ENCODE assay signal across 13 mouse cellular contexts in the genomic region with DNA sequence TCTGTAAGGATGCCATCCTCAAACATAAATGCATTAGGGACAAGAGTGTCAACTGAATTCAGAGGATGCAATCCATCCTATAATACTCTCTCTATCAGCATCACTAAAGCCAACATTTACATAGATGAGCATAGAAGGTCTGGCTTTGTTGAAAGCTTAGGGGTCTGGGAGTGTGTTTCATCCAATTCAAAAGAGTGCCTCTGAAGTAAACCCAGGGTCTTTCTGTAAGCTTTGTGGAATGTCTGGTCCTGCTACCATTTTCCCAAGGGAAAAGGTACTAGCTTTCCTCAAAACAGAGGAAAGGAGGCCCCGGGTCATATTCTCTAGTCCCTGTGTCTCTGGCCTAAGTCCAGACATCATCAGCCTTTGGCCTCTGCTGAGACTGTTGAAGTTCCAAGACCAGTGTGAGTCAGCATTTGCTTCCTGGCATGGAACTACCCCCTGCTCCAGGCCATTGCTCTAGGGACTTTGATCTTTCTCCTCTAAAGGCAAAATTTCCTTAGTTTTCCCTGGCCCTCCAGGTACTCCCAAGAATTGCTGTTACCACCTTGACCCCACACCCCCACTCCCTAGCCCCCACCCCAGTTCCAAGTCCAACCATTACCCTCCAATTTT.
DNase-seq lines count a peak whose midpoint lies in the region; ATAC-seq lines count a peak whose summit lies in the region.
"Had no signal": no experiment of that assay in that cellular context is flagged by ENCODE, and none has a peak within 500 bp of the region (broad histone marks: within the 10 kb centered on the region; RNA-seq: fewer than 3 reads in every experiment).

No protein-coding gene starts in this region.

- peak; percentile 11 for DNase-seq in lung, postnatal 10 days
- DNase-seq in lung, postnatal 4 days = no peak
- peak; percentile 32 for DNase-seq in brain, adult 2 months (ENCODE audit: low read depth, low spot score)
- DNase-seq in skeletal muscle tissue, adult 2 months (ENCODE audit: low read depth, low spot score) = peak; percentile 75
- DNase-seq in limb, embryonic 10.5 days (ENCODE audit: low spot score) = no peak
- no peak for DNase-seq in right cerebral cortex, adult 18-20 months
- DNase-seq: embryo, embryonic 11 days; forebrain, postnatal 0 days; lung, postnatal 14 days; thymus, postnatal 14 days had no signal

- no peaks in the 10 kb centered on the region for H3K36me3 ChIP-seq in intestine, embryonic 15.5 days
- H3K36me3 ChIP-seq in forebrain, embryonic 13.5 days (ENCODE audit: poor library complexity, severe bottlenecking) = no peaks in the 10 kb centered on the region
- no peaks in the 10 kb centered on the region for H3K36me3 ChIP-seq in limb, embryonic 10.5 days
- H3K36me3 ChIP-seq: hindbrain, embryonic 13.5 days had no signal

- no peak overlapping the region for H3K4me2 ChIP-seq in intestine, embryonic 15.5 days (replicated peaks)
- no peak overlapping the region for H3K4me2 ChIP-seq in forebrain, embryonic 13.5 days
- H3K4me2 ChIP-seq: hindbrain, embryonic 13.5 days had no signal

- H3K4me1 ChIP-seq in intestine, embryonic 15.5 days (replicated peaks) = 0 out of 2 replicates have a peak, but pooled peaks cover 2% of the 10 kb centered on the region
- H3K4me1 ChIP-seq in forebrain, embryonic 13.5 days = peaks cover 4% of the 10 kb centered on the region; the same call in 1 of the 2 replicates
- peaks cover 14% of the 10 kb centered on the region for H3K4me1 ChIP-seq in limb, embryonic 10.5 days

- no peak overlapping the region for H3K4me3 ChIP-seq in intestine, embryonic 15.5 days (replicated peaks)
- no peak overlapping the region for H3K4me3 ChIP-seq in forebrain, embryonic 13.5 days
- H3K4me3 ChIP-seq in limb, embryonic 10.5 days = no peak overlapping the region
- H3K4me3 ChIP-seq: hindbrain, embryonic 13.5 days had no signal

- no peak overlapping the region for H3K9ac ChIP-seq in intestine, embryonic 15.5 days
- H3K9ac ChIP-seq in forebrain, embryonic 13.5 days = no peak overlapping the region
- H3K9ac ChIP-seq: forebrain, postnatal 0 days; hindbrain, embryonic 13.5 days had no signal

- no peaks in the 10 kb centered on the region for H3K9me3 ChIP-seq in intestine, embryonic 15.5 days
- no peaks in the 10 kb centered on the region for H3K9me3 ChIP-seq in forebrain, embryonic 13.5 days (replicated peaks)
- H3K9me3 ChIP-seq in limb, embryonic 10.5 days (replicated peaks) = no peaks in the 10 kb centered on the region
- H3K9me3 ChIP-seq: hindbrain, embryonic 13.5 days had no signal

- no peaks in the 10 kb centered on the region for H3K27me3 ChIP-seq in intestine, embryonic 15.5 days (replicated peaks)
- H3K27me3 ChIP-seq in forebrain, embryonic 13.5 days = no peaks in the 10 kb centered on the region
- no peaks in the 10 kb centered on the region for H3K27me3 ChIP-seq in limb, embryonic 10.5 days (ENCODE audit: low read depth, poor library complexity, severe bottlenecking)
- H3K27me3 ChIP-seq: hindbrain, embryonic 13.5 days had no signal

- ATAC-seq in intestine, embryonic 15.5 days = peak; percentile 77
- ATAC-seq in forebrain, embryonic 13.5 days = no peak
- ATAC-seq: forebrain, postnatal 0 days had no signal

- no peak overlapping the region for H3K27ac ChIP-seq in intestine, embryonic 15.5 days
- H3K27ac ChIP-seq in forebrain, embryonic 13.5 days = no peak overlapping the region
- no peak overlapping the region for H3K27ac ChIP-seq in limb, embryonic 10.5 days
- H3K27ac ChIP-seq: hindbrain, embryonic 13.5 days had no signal

- 68% methylated on average over 1 of the region's 1 CpGs for WGBS in intestine, embryonic 15.5 days
- 88% methylated on average over 1 of the region's 1 CpGs for WGBS in forebrain, embryonic 13.5 days
- 96% methylated on average over 1 of the region's 1 CpGs for WGBS in limb, embryonic 10.5 days

Comparison
In these comparisons a context has a peak if more than half of its experiments do, and no peak if none do; other contexts are left out.
1. DNase-seq: peak in lung, postnatal 10 days (single experiment), brain, adult 2 months (single experiment) and skeletal muscle tissue, adult 2 months (single experiment); none in lung, postnatal 4 days (0 of 2), limb, embryonic 10.5 days (single experiment) and right cerebral cortex, adult 18-20 months (single experiment).